ENCODE assay signal across 21 mouse cellular contexts in the genomic region with DNA sequence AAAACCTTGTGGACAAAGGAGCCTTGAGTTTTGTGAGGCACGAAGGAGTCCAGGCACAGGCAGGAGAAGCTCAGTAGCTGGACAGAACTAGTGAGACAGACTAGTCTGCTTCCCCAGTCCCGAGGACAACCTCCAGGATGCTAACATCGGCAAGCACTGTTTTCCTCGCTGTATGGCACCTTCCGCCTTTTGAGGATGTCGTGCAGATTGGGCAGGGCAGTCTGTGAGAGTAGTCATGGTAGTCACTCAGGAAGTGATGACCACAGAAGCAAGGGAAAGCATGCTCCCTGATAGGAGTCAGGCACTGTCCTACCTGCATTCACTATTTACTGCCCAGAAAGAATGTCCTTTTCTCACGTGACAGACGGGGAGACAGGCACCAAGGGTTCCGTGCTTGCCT. TPM values are rescaled to one million over a fixed set of nuclear protein-coding genes. Genes with fewer than 3 reads are reported as not detected.
DNase-seq lines count a peak whose midpoint lies in the region; ATAC-seq and TF ChIP-seq lines count a peak whose summit lies in the region.
"Had no signal": no experiment of that assay in that cellular context is flagged by ENCODE, and none has a peak within 500 bp of the region (broad histone marks: within the 10 kb centered on the region; RNA-seq: fewer than 3 reads in every experiment).

No protein-coding gene starts in this region.

- H3K9me3 ChIP-seq in forebrain, embryonic 10.5 days = no peaks in the 10 kb centered on the region
- H3K9me3 ChIP-seq in forebrain, postnatal 0 days (ENCODE audit: low read length) = no peaks in the 10 kb centered on the region
- no peaks in the 10 kb centered on the region for H3K9me3 ChIP-seq in midbrain, embryonic 10.5 days (replicated peaks)
- no peaks in the 10 kb centered on the region for H3K9me3 ChIP-seq in midbrain, embryonic 14.5 days (ENCODE audit: control insufficient read depth, low read length)
- H3K9me3 ChIP-seq: embryonic facial prominence, embryonic 13.5 days; G1E; hindbrain, embryonic 15.5 days; kidney, embryonic 15.5 days; midbrain, embryonic 15.5 days; neural tube, embryonic 15.5 days; stomach, embryonic 15.5 days had no signal

- H3K4me2 ChIP-seq in forebrain, postnatal 0 days (ENCODE audit: low read depth) = no peak overlapping the region
- no peak overlapping the region for H3K4me2 ChIP-seq in midbrain, embryonic 14.5 days (ENCODE audit: low read length)
- no peak overlapping the region for H3K4me2 ChIP-seq in myocyte (ENCODE audit: low read depth)
- H3K4me2 ChIP-seq: embryonic facial prominence, embryonic 13.5 days; hindbrain, embryonic 15.5 days; kidney, embryonic 15.5 days; liver, embryonic 11.5 days; neural tube, embryonic 15.5 days; stomach, embryonic 15.5 days had no signal

- H3K4me3 ChIP-seq in forebrain, embryonic 10.5 days = no peak overlapping the region
- no peak overlapping the region for H3K4me3 ChIP-seq in forebrain, postnatal 0 days (ENCODE audit: low read depth, low read length)
- H3K4me3 ChIP-seq in midbrain, embryonic 10.5 days = no peak overlapping the region
- no peak overlapping the region for H3K4me3 ChIP-seq in midbrain, embryonic 14.5 days (replicated peaks; ENCODE audit: low read depth, low read length)
- H3K4me3 ChIP-seq in myocyte = no peak overlapping the region
- H3K4me3 ChIP-seq: embryonic facial prominence, embryonic 13.5 days; erythroblast, embryonic 14.5 days; hindbrain, embryonic 15.5 days; kidney, embryonic 15.5 days; midbrain, embryonic 15.5 days; neural tube, embryonic 15.5 days; stomach, embryonic 15.5 days had no signal

- WGBS in forebrain, embryonic 10.5 days = 80% methylated on average over 9 of the region's 9 CpGs
- 71% methylated on average over 9 of the region's 9 CpGs for WGBS in forebrain, postnatal 0 days
- 76% methylated on average over 9 of the region's 9 CpGs for WGBS in midbrain, embryonic 10.5 days
- 72% methylated on average over 9 of the region's 9 CpGs for WGBS in midbrain, embryonic 14.5 days

- no peak for DNase-seq in forebrain, embryonic 10.5 days (ENCODE audit: extremely low spot score, low spot score)
- no peak for DNase-seq in forebrain, postnatal 0 days
- DNase-seq in midbrain, embryonic 10.5 days (ENCODE audit: low spot score) = peak; percentile 23
- DNase-seq in midbrain, embryonic 14.5 days = no peak
- no peak for DNase-seq in thymus, adult 18-20 months
- DNase-seq in spleen, postnatal 4 days (ENCODE audit: low spot score in 2 of 2) = no peak

- no peak for TF ChIP-seq CTCF in forebrain, postnatal 0 days (IDR thresholded peaks at IDR 0.05; ENCODE audit: low read depth)

- H3K27me3 ChIP-seq in forebrain, embryonic 10.5 days (ENCODE audit: poor library complexity, severe bottlenecking) = peaks cover 7% of the 10 kb centered on the region; the same call in 1 of the 2 replicates
- H3K27me3 ChIP-seq in forebrain, postnatal 0 days (ENCODE audit: insufficient read depth, low read length) = no peaks in the 10 kb centered on the region
- H3K27me3 ChIP-seq in midbrain, embryonic 10.5 days (ENCODE audit: low read depth, poor library complexity, severe bottlenecking) = peaks cover 17% of the 10 kb centered on the region; the same call in 1 of the 2 replicates
- H3K27me3 ChIP-seq in midbrain, embryonic 14.5 days (ENCODE audit: control insufficient read depth, insufficient read depth, low read length) = no peaks in the 10 kb centered on the region
- H3K27me3 ChIP-seq in myocyte (ENCODE audit: control insufficient read depth, insufficient read depth, insufficient read length) = no peaks in the 10 kb centered on the region
- H3K27me3 ChIP-seq: CH12.LX; embryonic facial prominence, embryonic 13.5 days; hindbrain, embryonic 15.5 days; kidney, embryonic 15.5 days; midbrain, embryonic 15.5 days; neural tube, embryonic 15.5 days; Patski; stomach, embryonic 15.5 days had no signal

- no peak overlapping the region for H3K9ac ChIP-seq in forebrain, postnatal 0 days
- H3K9ac ChIP-seq in midbrain, embryonic 14.5 days (replicated peaks; ENCODE audit: low read length) = no peak overlapping the region
- H3K9ac ChIP-seq: hindbrain, embryonic 15.5 days; kidney, embryonic 15.5 days; liver, postnatal 0 days; midbrain, embryonic 15.5 days; neural tube, embryonic 15.5 days; stomach, embryonic 15.5 days had no signal

- no peaks in the 10 kb centered on the region for H3K79me2 ChIP-seq in myocyte (ENCODE audit: control insufficient read depth, insufficient read depth)

- TF ChIP-seq POLR2A in myocyte (IDR thresholded peaks at IDR 0.05; ENCODE audit: insufficient read length, low read depth) = no peak

- no peaks in the 10 kb centered on the region for H3K36me3 ChIP-seq in forebrain, embryonic 10.5 days (replicated peaks)
- H3K36me3 ChIP-seq in forebrain, postnatal 0 days (ENCODE audit: insufficient read depth) = no peaks in the 10 kb centered on the region
- no peaks in the 10 kb centered on the region for H3K36me3 ChIP-seq in midbrain, embryonic 10.5 days
- H3K36me3 ChIP-seq in midbrain, embryonic 14.5 days (ENCODE audit: control insufficient read depth, insufficient read depth, low read length) = no peaks in the 10 kb centered on the region
- H3K36me3 ChIP-seq in myocyte (ENCODE audit: control insufficient read depth, insufficient read depth) = no peaks in the 10 kb centered on the region
- H3K36me3 ChIP-seq: embryonic facial prominence, embryonic 13.5 days; G1E; hindbrain, embryonic 15.5 days; kidney, embryonic 15.5 days; midbrain, embryonic 15.5 days; neural tube, embryonic 15.5 days; stomach, embryonic 15.5 days had no signal

- peaks cover 37% of the 10 kb centered on the region for H3K4me1 ChIP-seq in forebrain, embryonic 10.5 days
- 0 out of 2 replicates have a peak, but pooled peaks cover 4% of the 10 kb centered on the region for H3K4me1 ChIP-seq in forebrain, postnatal 0 days (ENCODE audit: insufficient read depth)
- peaks cover 39% of the 10 kb centered on the region for H3K4me1 ChIP-seq in midbrain, embryonic 10.5 days
- 0 out of 2 replicates have a peak, but pooled peaks cover 2% of the 10 kb centered on the region for H3K4me1 ChIP-seq in midbrain, embryonic 14.5 days (ENCODE audit: control insufficient read depth, insufficient read depth, low read length)
- H3K4me1 ChIP-seq: stomach, embryonic 15.5 days had no signal

- H3ac ChIP-seq in myocyte (ENCODE audit: control insufficient read depth, insufficient read length) = peak overlapping the region; percentile 16

- H3K27ac ChIP-seq in forebrain, embryonic 10.5 days = peak overlapping the region; percentile 58
- no peak overlapping the region for H3K27ac ChIP-seq in forebrain, postnatal 0 days (ENCODE audit: low read depth, low read length)
- H3K27ac ChIP-seq in midbrain, embryonic 10.5 days (replicated peaks) = peak overlapping the region; percentile 34
- no peak overlapping the region for H3K27ac ChIP-seq in midbrain, embryonic 14.5 days (replicated peaks; ENCODE audit: low read depth, low read length)
- H3K27ac ChIP-seq: embryonic facial prominence, embryonic 13.5 days; hindbrain, embryonic 15.5 days; kidney, embryonic 15.5 days; midbrain, embryonic 15.5 days; neural tube, embryonic 15.5 days; stomach, embryonic 15.5 days had no signal

- ATAC-seq in forebrain, postnatal 0 days = no peak
- ATAC-seq in midbrain, embryonic 14.5 days (ENCODE audit: low FRiP score, low TSS enrichment) = no peak
- peak; percentile 73 for ATAC-seq in granulocyte monocyte progenitor cell, adult 5-6 weeks (replicated peaks; ENCODE audit: poor library complexity, severe bottlenecking)

TF ChIP-seq in myocyte, 11 proteins besides CTCF, POLR2A, EP300 and RAD21:
- TF ChIP-seq TCF12 (IDR thresholded peaks at IDR 0.05; ENCODE audit: insufficient read depth, poor library complexity, severe bottlenecking) (no peak), USF1 (IDR thresholded peaks at IDR 0.05; ENCODE audit: low read depth) (no peak)

RNA-seq across cellular contexts. Expression of a gene that starts 40.5 kb away (rescaled TPM):
- polyA plus RNA-seq in forebrain, embryonic 10.5 days (2016; fragmentation: Nextera tagmentation; extraction: Ambion mirVana) = 12.1 and 12.2 TPM in 2 replicates
- total RNA-seq in forebrain, postnatal 0 days (2014; rRNA removed) = 50.3 and 56.1 TPM in 2 replicates
- polyA plus RNA-seq in forebrain, postnatal 0 days (2015; fragmentation: Nextera tagmentation; extraction: Ambion mirVana) = 37.4 and 46.0 TPM in 2 replicates
- polyA plus RNA-seq in midbrain, embryonic 10.5 days (2016; fragmentation: Nextera tagmentation; extraction: Ambion mirVana) = 12.8 and 18.4 TPM in 2 replicates
- 46.0 and 47.7 TPM in 2 replicates for polyA plus RNA-seq in midbrain, embryonic 14.5 days (2014; fragmentation: Nextera tagmentation; extraction: Ambion mirVana)
- total RNA-seq in granulocyte monocyte progenitor cell, adult 5-6 weeks (2014; fragmentation: Nextera tagmentation) = not detected in 2 replicates
- not detected in 2 replicates for total RNA-seq in granulocyte monocyte progenitor cell, adult 5-6 weeks (2017)
- 4.1 TPM for polyA plus RNA-seq in myocyte (2012; fragmentation: generic; extraction: Trizol)
- total RNA-seq: CH12.LX; G1E; hematopoietic stem cell, adult 5-6 weeks had no signal
- polyA plus RNA-seq: erythroblast, embryonic 14.5 days; G1E had no signal

RNA-seq across cellular contexts. Expression of a gene that starts 56.5 kb away (rescaled TPM):
- polyA plus RNA-seq in forebrain, embryonic 10.5 days (2016; fragmentation: Nextera tagmentation; extraction: Ambion mirVana) = 5.6 and 6.1 TPM in 2 replicates
- total RNA-seq in forebrain, postnatal 0 days (2014; rRNA removed) = 5.7 and 11.0 TPM in 2 replicates
- 4.7 and 5.0 TPM in 2 replicates for polyA plus RNA-seq in forebrain, postnatal 0 days (2015; fragmentation: Nextera tagmentation; extraction: Ambion mirVana)
- polyA plus RNA-seq in midbrain, embryonic 10.5 days (2016; fragmentation: Nextera tagmentation; extraction: Ambion mirVana) = 9.0 and 10.3 TPM in 2 replicates
- 5.7 and 7.4 TPM in 2 replicates for polyA plus RNA-seq in midbrain, embryonic 14.5 days (2014; fragmentation: Nextera tagmentation; extraction: Ambion mirVana)
- 1.8 and 2.3 TPM in 2 replicates for total RNA-seq in granulocyte monocyte progenitor cell, adult 5-6 weeks (2014; fragmentation: Nextera tagmentation)
- total RNA-seq in granulocyte monocyte progenitor cell, adult 5-6 weeks (2017) = 7.5 and 20.4 TPM in 2 replicates
- polyA plus RNA-seq in myocyte (2012; fragmentation: generic; extraction: Trizol) = 206 TPM
- total RNA-seq: CH12.LX, G1E had no signal
- polyA plus RNA-seq: G1E, Patski had no signal

Comparison
In these comparisons a context has a peak if more than half of its experiments do, and no peak if none do; other contexts are left out.
1. H3K27ac ChIP-seq: peak in forebrain, embryonic 10.5 days (single experiment) and midbrain, embryonic 10.5 days (single experiment); none in forebrain, postnatal 0 days (single experiment) and midbrain, embryonic 14.5 days (single experiment).
2. RNA of a gene that starts 56.5 kb away (polyA plus RNA-seq): 206 TPM in myocyte (single experiment); 9.0 to 10.3 TPM in midbrain, embryonic 10.5 days, 5.7 to 7.4 TPM in midbrain, embryonic 14.5 days, 5.6 to 6.1 TPM in forebrain, embryonic 10.5 days and 4.7 to 5.0 TPM in forebrain, postnatal 0 days; every median in the first group is over 10 times any median in the second.